In genomic region chr6:99425044-99425443, GRCm38 (mm10) we compare ENCODE assay signal across 20 mouse cellular contexts.
DNase-seq lines count a peak whose midpoint lies in the region; ATAC-seq and TF ChIP-seq lines count a peak whose summit lies in the region.
"Had no signal": no experiment of that assay in that cellular context is flagged by ENCODE, and none has a peak within 500 bp of the region (broad histone marks: within the 10 kb centered on the region; RNA-seq: fewer than 3 reads in every experiment).

No protein-coding gene starts in this region.

- intact Hi-C loops in heart, postnatal 10 days (cut with DNase I): no loop called here

- no peak overlapping the region for H3K4me2 ChIP-seq in heart, embryonic 12.5 days
- H3K4me2 ChIP-seq in lung, postnatal 0 days (replicated peaks; ENCODE audit: low read depth, low read length): no peak overlapping the region
- H3K4me2 ChIP-seq: hindbrain, embryonic 14.5 days; liver, embryonic 13.5 days had no signal

- no peak overlapping the region for H3K9ac ChIP-seq in heart, embryonic 12.5 days
- H3K9ac ChIP-seq in lung, postnatal 0 days (replicated peaks; ENCODE audit: low read depth): no peak overlapping the region
- H3K9ac ChIP-seq: hindbrain, embryonic 14.5 days; liver, embryonic 13.5 days had no signal

- no peak for TF ChIP-seq EP300 in lung, postnatal 0 days (IDR thresholded peaks at IDR 0.05)

- TF ChIP-seq CTCF in lung, postnatal 0 days (IDR thresholded peaks at IDR 0.05): no peak
- no peak for TF ChIP-seq CTCF in lung, adult 2 months (IDR thresholded peaks at IDR 0.05; ENCODE audit: insufficient read depth, low read length)

- 72% methylated on average over 3 of the region's 3 CpGs for whole genome bisulfite sequencing in heart, embryonic 12.5 days
- 64% methylated on average over 3 of the region's 3 CpGs for WGBS in lung, postnatal 0 days
- 61% methylated on average over 3 of the region's 3 CpGs for WGBS in lung, adult 2 months

- no peaks in the 10 kb centered on the region for H3K36me3 ChIP-seq in heart, embryonic 12.5 days
- no peaks in the 10 kb centered on the region for H3K36me3 ChIP-seq in lung, postnatal 0 days (ENCODE audit: insufficient read depth, low read length)

- DNase-seq in heart, postnatal 10 days: peak; percentile 34 to 51
- peak; percentile 37 for DNase-seq in lung, postnatal 0 days (ENCODE audit: low spot score)
- no peak for DNase-seq in lung, adult 2 months
- peak; percentile 72 for DNase-seq in brain, adult 2 months (ENCODE audit: low read depth, low spot score)
- no peak for DNase-seq in cerebellum, postnatal 14 days
- no peak for DNase-seq in layer of hippocampus, postnatal 10 days (ENCODE audit: low spot score in 2 of 2)
- DNase-seq: adrenal gland, postnatal 10 days; cerebellum, postnatal 10 days; embryo, embryonic 11 days; gastrocnemius, postnatal 10 days; kidney, postnatal 25 days; liver, embryonic 13.5 days; lung, postnatal 14 days; right cerebral cortex, postnatal 14 days; thymus, adult 18-20 months; thymus, postnatal 4 days had no signal

- no peaks in the 10 kb centered on the region for H3K27me3 ChIP-seq in heart, embryonic 12.5 days (replicated peaks)
- H3K27me3 ChIP-seq in lung, postnatal 0 days (replicated peaks; ENCODE audit: insufficient read depth, low read length): no peaks in the 10 kb centered on the region
- H3K27me3 ChIP-seq: liver, embryonic 13.5 days had no signal

- no peaks in the 10 kb centered on the region for H3K9me3 ChIP-seq in heart, embryonic 12.5 days (replicated peaks)
- H3K9me3 ChIP-seq in lung, postnatal 0 days (ENCODE audit: low read length): no peaks in the 10 kb centered on the region
- H3K9me3 ChIP-seq: liver, embryonic 13.5 days; midbrain, embryonic 10.5 days had no signal

- no peaks in the 10 kb centered on the region for H3K4me1 ChIP-seq in heart, embryonic 12.5 days (replicated peaks)
- no peaks in the 10 kb centered on the region for H3K4me1 ChIP-seq in lung, postnatal 0 days (ENCODE audit: insufficient read depth, low read depth, low read length)
- peaks cover 11% of the 10 kb centered on the region for H3K4me1 ChIP-seq in lung, adult 2 months (ENCODE audit: control insufficient read depth, insufficient read depth, low read length)
- H3K4me1 ChIP-seq: liver, embryonic 13.5 days; midbrain, embryonic 10.5 days had no signal

- no peak for TF ChIP-seq POLR2A in lung, adult 2 months (IDR thresholded peaks at IDR 0.05; ENCODE audit: borderline replicate concordance, extremely low read depth, low read depth, low read length)

- no peak overlapping the region for H3K4me3 ChIP-seq in heart, embryonic 12.5 days
- no peak overlapping the region for H3K4me3 ChIP-seq in lung, postnatal 0 days (ENCODE audit: low read depth, low read length)
- no peak overlapping the region for H3K4me3 ChIP-seq in lung, adult 2 months (replicated peaks; ENCODE audit: extremely low read depth, low read depth, low read length)
- H3K4me3 ChIP-seq: liver, embryonic 13.5 days; midbrain, embryonic 10.5 days had no signal

- no peak overlapping the region for H3K27ac ChIP-seq in heart, embryonic 12.5 days (ENCODE audit: poor library complexity, severe bottlenecking)
- H3K27ac ChIP-seq in lung, postnatal 0 days (ENCODE audit: low read length): no peak overlapping the region
- H3K27ac ChIP-seq: hindbrain, embryonic 14.5 days; liver, embryonic 13.5 days; midbrain, embryonic 10.5 days had no signal

- no peak for ATAC-seq in heart, embryonic 12.5 days (ENCODE audit: insufficient number of reproducible peaks, low FRiP score)
- no peak for ATAC-seq in lung, postnatal 0 days
- ATAC-seq in megakaryocyte progenitor cell, adult 5-6 weeks (replicated peaks; ENCODE audit: poor library complexity): peak; percentile 44; the same call in 1 of the 2 replicates

Comparison
In these comparisons a context has a peak if more than half of its experiments do, and no peak if none do; other contexts are left out.
1. DNase-seq: peak in heart, postnatal 10 days (2 of 2), lung, postnatal 0 days (single experiment) and brain, adult 2 months (single experiment); none in lung, adult 2 months (single experiment), cerebellum, postnatal 14 days (0 of 2) and layer of hippocampus, postnatal 10 days (0 of 2).